Mouse (Mus musculus): ENCODE measurements around the gene Zfp955b. TPM values are rescaled to one million over a fixed set of nuclear protein-coding genes. Genes with fewer than 3 reads are reported as not detected.

Zfp955b gene
- total and polyA plus RNA-seq, 2 experiments, result 0.70 to 5.3 TPM

DNA sequence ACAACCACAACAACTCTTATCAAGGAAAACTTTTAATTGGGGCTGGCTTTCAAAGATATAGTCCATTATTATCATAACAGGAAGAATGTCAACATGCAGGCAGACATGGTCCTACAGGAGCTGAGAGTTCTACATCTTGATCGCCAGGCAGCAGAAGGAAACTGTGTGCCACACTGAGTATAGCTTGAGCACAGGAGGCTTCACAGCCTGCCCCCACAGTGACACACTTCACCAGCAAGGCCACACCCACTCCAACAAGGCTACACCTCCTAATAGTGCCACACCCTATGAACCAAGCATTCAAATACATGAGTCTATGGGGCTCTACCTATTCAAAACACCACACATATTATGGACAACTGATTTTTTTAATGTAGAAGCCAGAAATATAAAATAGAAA is 63.6 kb downstream of the Zfp955b start:
- Histone ChIP-seq H3K4me1 (ENCODE audit: control insufficient read depth, insufficient read depth, low read length) (0 out of 2 replicates have a peak, but pooled peaks cover under 1% of the 10 kb centered on the region), H3K27ac (replicated peaks; ENCODE audit: insufficient read depth, low read depth, low read length) (no peak overlapping the region), H3K79me2 (ENCODE audit: control insufficient read depth, insufficient read depth, low read length) (peaks cover 3% of the 10 kb centered on the region; the same call in 1 of the 2 replicates), H3K36me3 (ENCODE audit: control insufficient read depth, insufficient read depth, low read length) (no peaks in the 10 kb centered on the region), H3K9ac (ENCODE audit: low read depth, low read length) (no peak overlapping the region), H3K27me3 (ENCODE audit: control insufficient read depth, insufficient read depth, low read length) (no peaks in the 10 kb centered on the region), H3K4me3 (ENCODE audit: insufficient read depth, low read depth, low read length) (no peak overlapping the region)
- no peak for DNase-seq (ENCODE audit: extremely low read depth, low read depth, low spot score)
- 100% methylated on average over 1 of the region's 1 CpGs for WGBS
- TF ChIP-seq POLR2A (IDR thresholded peaks at IDR 0.05; ENCODE audit: extremely low read depth, insufficient read depth, low read length) (no peak), CTCF (IDR thresholded peaks at IDR 0.05; ENCODE audit: low read depth, low read length) (no peak)

Other genes with a start within 250 kb of the Zfp955b start
- not detected in 2 replicates for gene 4921501E09Rik, start 221.5 kb upstream of the Zfp955b start, total RNA-seq (2014; rRNA removed)
- gene 4921501E09Rik, start 221.5 kb upstream of the Zfp955b start, polyA plus RNA-seq (2012; rRNA removed), result not detected in 2 replicates
- gene Zfp563, start 200.2 kb upstream of the Zfp955b start, total RNA-seq (2014; rRNA removed), result 3.9 and 5.1 TPM in 2 replicates
- gene Zfp563, start 200.2 kb upstream of the Zfp955b start, polyA plus RNA-seq (2012; rRNA removed), result 0.65 and 0.91 TPM in 2 replicates
- not detected in 2 replicates for gene Morc2b, start 149.9 kb upstream of the Zfp955b start, total RNA-seq (2014; rRNA removed)
- not detected in 2 replicates for gene Morc2b, start 149.9 kb upstream of the Zfp955b start, polyA plus RNA-seq (2012; rRNA removed)
- gene Olfr55, start 121.1 kb upstream of the Zfp955b start, total RNA-seq (2014; rRNA removed), result not detected in 2 replicates
- gene Olfr55, start 121.1 kb upstream of the Zfp955b start, polyA plus RNA-seq (2012; rRNA removed), result not detected in 2 replicates
- not detected in 2 replicates for gene Olfr239, start 98.2 kb upstream of the Zfp955b start, total RNA-seq (2014; rRNA removed)
- not detected in 2 replicates for gene Olfr239, start 98.2 kb upstream of the Zfp955b start, polyA plus RNA-seq (2012; rRNA removed)
- 0.07 TPM in 1 of 2 replicates, not detected in the other for gene Olfr1564, start 67.9 kb upstream of the Zfp955b start, total RNA-seq (2014; rRNA removed)
- gene Olfr1564, start 67.9 kb upstream of the Zfp955b start, polyA plus RNA-seq (2012; rRNA removed), result not detected in 2 replicates
- 7.9 and 8.7 TPM in 2 replicates for gene Zfp955a, start 34.4 kb upstream of the Zfp955b start, total RNA-seq (2014; rRNA removed)
- gene Zfp955a, start 34.4 kb upstream of the Zfp955b start, polyA plus RNA-seq (2012; rRNA removed), result 0.82 and 0.88 TPM in 2 replicates
- gene Olfr63, start 24.9 kb upstream of the Zfp955b start, total RNA-seq (2014; rRNA removed), result not detected in 2 replicates
- not detected in 2 replicates for gene Olfr63, start 24.9 kb upstream of the Zfp955b start, polyA plus RNA-seq (2012; rRNA removed)
- 2.9 and 3.3 TPM in 2 replicates for gene Zfp81, start 69.3 kb downstream of the Zfp955b start, total RNA-seq (2014; rRNA removed)
- gene Zfp81, start 69.3 kb downstream of the Zfp955b start, polyA plus RNA-seq (2012; rRNA removed), result 0.27 and 0.43 TPM in 2 replicates
- 4.2 and 6.0 TPM in 2 replicates for gene Zfp101, start 105.1 kb downstream of the Zfp955b start, total RNA-seq (2014; rRNA removed)
- 0.68 and 0.73 TPM in 2 replicates for gene Zfp101, start 105.1 kb downstream of the Zfp955b start, polyA plus RNA-seq (2012; rRNA removed)
- gene Actl9, start 143.4 kb downstream of the Zfp955b start, total RNA-seq (2014; rRNA removed), result not detected in 2 replicates
- 0.16 TPM in 1 of 2 replicates, not detected in the other for gene Actl9, start 143.4 kb downstream of the Zfp955b start, polyA plus RNA-seq (2012; rRNA removed)
- 6.5 and 7.0 TPM in 2 replicates for gene Adamts10, start 234.7 kb downstream of the Zfp955b start, total RNA-seq (2014; rRNA removed)
- 6.6 and 8.6 TPM in 2 replicates for gene Adamts10, start 234.7 kb downstream of the Zfp955b start, polyA plus RNA-seq (2012; rRNA removed)